Mouse (Mus musculus) retina, postnatal 7 days (tissue): ENCODE measurements around the gene Supt6.

Source experiments
- DNase-seq: peaks from one replicate; pipeline ENCODE4 v3.0.0-alpha.2; 2012; ENCODE audit warnings: low read depth, low spot score

Supt6 gene

DNA sequence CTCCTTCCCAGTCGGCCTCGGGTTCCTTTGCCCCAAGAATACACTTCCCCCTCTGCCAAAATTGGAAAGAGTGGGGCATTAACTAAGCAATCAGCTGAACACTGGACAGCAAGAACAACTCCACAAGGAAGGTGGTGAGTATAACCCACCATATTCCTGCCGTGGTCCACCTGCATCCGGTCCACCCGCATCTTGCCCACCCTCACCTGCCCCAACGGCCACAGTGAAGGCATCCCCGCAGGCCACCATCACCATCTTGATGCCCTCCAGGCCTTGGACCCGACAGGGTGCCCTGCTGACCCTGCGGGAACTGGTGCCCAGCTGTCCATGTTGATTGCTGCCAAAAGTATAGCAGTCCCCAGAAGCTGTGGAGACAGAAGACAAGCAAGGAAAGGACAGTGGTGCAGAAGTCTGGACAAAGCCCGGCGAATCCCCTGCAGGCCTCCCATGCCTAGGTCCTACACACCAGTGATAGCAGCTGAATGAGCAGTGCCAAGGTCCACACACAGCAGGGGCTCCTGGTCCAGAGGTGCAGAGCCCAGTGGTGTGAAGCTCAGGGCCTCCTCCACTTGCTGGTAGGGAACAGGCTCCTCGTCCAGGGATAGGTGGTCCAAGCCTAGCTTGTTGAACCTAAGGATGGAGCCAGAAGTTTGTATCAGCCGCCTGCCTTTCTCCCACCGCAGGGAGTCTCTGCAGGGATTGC, 78.4 kb downstream of the Supt6 start:
- no peak for DNase-seq

DNA sequence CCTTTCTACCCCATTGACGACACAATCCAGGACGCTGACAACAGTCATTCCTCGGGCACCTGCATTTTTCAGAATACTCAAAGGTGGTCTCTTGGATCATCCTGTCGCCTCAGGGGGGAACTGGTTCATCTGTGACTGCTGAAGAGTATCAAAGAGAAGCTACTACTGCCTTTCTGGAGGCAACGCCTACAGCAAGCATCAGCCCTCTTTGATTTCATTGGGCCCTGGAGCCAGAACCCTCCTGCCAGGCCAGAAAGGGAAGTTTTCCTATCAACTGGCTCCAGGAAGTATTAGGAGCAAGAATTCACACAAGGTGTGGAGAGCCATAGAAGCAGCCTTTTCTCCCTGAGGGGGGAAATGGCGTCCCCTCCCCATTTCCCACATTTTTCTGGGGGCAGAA, 79.1 kb downstream of the Supt6 start:
- no peak for DNase-seq

DNA sequence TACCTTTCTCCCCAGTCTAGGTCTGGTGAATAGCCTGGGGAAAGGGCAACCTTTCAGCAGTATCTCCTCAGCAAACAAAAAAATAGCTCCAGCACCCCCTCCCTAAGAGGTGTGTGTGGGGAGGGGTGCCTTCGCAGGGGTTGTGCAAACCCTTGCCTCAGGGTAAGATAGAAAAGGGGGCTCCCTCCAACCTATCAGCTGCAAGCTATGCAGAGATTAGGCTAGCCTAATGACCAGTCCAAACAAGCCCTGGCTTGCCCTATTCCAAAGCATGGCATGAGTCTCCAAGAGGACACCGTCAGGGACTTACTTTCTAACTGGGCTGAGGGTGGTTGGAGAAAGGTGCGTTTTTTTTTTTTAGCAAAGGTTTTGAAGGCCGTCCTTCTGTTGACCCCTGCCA, 79.6 kb downstream of the Supt6 start:
- no peak for DNase-seq

DNA sequence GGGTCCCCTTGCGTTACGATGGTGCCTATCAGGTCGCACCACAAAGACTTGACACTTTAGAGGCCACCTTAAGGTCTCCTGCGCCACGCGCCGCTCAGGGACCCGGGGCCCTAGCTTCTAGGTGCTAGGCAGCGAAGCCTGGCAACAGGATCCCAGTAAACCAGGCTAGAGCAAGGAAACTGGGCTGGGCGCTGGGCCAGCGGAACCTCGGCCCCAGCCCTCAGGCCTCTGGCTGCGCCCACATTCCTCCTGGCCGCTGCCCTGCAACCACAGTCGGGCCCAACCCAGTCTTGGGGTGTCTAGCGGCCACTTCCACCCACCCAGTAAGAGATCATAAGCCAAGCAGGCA, 80.1 kb downstream of the Supt6 start:
- no peak for DNase-seq

DNA sequence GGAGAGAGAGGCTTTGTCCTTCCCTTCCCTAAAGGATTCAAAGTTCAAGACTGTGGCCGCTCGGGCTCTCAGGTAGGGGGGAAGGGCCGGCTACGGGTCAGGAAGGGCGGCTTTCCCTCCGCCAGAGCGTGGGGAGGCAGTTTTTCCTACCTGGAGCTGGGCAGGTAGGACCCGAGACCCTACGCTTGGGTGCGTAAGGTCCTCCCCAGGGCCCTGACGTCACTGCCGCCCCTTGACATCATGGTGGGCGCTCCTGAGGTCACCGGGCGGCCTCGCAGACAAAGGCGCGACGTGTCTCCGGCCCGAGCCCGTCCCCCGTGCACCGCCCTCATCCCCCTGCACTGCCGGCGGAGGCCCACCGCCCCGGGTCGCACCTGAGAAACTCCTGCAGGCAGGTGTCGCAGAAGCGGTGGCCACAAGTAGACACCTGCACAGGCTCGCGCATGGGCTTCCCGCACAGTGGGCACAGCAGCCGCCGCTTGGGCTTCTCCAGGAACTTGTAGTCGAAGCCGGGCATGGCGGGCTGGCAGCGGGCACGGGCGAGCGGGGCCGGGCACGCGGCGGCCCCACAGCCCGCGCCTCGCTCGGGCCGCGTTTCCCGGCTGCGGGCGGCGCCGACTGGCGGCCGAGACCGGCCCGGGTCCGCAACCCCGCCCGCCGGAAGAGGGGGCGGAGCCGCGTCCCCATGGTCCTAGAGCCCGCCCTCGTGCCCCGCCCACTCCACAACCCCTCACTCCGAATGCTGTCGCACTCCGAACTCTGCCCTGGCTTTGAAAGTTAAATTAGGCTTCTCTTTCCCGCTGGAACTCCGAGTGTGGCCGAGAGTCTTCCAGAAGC, 80.6 kb downstream of the Supt6 start, which contains the start of gene Traf4:
Traf4 (minus strand) TSS at position 666 of the 837 bp plus-strand sequence.
- peak; percentile 66 for DNase-seq

DNA sequence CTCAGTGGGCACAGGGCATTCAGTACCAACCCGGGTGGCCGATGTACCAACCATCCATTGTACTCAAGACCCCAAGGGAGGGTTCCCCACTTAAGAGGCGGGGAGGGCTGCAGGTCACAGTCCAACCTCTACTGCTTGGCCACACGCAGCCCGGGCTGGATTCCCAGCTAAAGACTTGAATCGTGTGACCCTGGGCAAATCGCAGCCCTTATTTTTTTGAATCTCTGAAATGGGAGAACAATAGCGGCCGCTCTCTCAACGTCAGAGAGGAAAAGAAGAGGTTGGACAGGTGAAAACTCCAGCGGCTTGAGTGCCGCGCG, 81.2 kb downstream of the Supt6 start:
- DNase-seq, result no peak

DNA sequence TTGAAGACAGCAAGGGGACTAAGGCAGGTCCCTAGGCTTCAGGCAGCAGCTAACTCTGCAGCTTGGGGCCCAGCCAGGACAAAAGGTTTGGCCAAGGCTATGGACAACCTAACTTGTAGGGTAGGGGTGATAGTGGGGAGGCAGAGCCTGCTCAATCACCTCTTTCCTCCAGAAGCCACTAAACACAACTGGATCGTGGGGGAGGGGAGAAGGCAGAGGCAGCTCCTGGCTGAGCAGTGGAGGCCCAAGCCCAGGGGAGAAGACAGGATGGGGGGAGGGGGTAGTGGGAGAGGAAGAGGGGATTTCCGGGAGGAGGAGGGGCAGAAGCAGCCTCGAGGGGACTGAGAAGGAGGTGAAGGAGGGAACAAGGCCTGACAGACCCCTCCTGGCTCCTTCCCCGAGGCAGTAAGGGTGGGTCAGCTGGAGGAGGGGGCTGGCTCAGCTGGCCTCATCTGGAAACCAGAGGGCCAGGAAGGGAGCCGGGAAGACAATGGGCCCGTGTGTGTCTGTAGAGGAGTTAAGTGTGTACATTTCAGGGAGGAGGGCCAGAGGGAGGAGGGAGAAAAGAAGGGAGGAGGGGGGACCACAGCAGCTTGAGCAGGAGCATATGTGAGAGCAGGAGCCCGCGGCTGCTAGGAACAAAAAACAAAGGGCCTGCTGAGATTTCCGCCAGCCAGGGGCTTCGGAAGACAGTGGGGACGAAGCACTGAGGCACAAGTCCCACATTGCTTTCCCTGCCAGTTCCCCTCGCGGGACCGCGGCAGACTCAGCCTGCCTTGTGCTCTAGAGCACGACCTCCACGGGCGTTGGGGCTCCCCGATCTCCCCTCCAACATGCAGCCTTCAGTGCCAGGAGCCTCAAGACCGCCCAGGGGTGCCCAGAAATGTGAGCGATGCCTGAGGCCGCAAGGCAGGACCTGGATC, 81.8 kb downstream of the Supt6 start:
- no peak for DNase-seq

DNA sequence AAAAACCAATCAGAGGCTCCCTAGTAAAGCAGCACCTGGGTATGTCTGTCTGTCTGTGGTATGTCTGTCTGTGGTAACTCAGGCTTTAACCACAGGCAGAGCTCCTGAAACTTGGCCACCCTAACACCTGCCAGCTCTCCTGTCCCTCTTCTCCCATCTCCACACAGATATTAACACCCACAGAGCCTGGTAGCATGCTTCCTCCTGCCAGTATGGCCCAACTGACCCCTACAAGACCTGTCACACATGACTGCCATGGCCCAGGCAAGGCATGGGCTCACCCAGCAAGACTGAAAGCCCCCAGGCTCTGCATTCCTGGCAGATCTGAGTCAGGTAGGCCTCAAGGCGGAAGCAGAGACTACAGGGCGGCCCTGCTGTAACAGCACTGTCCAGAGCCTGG, 82.7 kb downstream of the Supt6 start:
- no peak for DNase-seq

DNA sequence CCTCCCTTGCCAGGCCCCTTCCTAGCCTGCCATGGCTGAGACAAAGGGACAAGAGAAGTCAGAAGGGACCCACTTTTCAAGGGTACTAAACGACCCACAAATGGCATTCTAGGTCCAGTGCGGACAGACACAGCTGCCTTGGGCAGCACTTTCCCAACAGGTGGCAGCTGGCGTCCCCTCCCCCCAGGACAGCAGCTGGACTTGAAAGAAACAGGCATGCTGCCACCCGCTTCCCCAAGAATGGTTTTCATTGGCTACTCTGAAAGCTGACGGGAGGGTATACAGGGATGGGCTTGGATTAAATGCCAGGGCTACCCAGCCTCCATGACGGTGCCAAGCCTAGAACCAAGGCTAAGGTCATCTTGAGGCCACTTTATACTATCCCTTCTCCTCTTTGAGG, 83.3 kb downstream of the Supt6 start:
- no peak for DNase-seq

DNA sequence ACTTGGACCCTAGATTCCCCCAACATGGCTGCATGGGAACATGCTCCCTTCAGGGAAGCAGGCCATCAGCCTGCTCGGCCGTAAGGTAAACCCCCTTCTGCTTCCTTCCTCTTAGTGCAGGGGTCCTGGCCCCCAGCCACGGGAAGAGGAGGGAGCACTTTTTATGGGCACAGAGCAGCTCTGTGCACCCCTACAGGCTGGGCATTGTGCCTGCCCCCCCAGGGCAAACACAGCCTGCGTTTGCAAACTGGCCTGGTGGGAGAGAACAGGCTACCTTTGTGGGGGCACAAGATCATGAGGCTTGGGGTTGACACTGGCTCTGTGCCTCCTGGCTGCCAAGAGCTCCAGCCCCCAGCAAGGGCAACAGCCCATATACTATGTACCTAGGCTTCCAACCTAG, 83.8 kb downstream of the Supt6 start:
- DNase-seq, result no peak

DNA sequence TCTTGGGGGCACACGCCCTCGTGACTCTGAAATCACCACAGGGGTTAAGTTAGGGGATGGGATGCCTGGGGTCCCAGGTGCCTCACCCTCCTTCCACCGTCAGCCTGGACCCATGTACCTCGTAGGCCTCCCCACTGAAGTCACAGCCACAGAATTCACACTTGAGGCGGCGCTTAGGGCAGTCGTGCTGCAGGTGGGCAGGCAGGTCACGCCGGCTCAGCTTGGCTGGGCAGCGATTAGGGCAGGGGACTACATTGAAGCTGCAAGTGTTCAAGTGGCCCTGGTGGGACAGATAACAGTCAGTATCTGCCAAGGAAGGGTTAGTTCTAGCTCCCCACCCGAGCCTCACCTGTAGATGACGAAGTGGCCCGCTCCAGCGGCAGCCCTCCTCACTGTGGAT, 84.6 kb downstream of the Supt6 start:
- no peak for DNase-seq

DNA sequence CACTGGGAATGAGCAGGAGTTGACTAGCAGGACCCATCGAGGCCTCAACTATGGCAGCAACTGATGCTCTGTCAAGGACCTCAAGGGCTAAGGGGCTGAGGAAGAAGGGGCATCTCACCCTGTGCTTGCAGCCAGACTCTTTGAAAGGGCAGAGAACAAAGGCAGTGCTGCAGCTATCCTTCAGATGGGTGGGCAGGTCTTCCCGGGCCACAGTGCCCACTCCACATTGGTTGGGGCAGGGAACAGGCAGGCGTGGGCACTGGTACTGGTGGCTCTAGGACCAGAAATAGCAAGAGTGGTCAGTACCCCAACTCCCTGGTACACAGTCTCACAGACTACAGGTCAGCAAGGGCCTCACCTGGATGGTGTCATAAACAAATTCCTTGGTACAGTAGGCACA, 85.1 kb downstream of the Supt6 start:
- DNase-seq, result no peak

DNA sequence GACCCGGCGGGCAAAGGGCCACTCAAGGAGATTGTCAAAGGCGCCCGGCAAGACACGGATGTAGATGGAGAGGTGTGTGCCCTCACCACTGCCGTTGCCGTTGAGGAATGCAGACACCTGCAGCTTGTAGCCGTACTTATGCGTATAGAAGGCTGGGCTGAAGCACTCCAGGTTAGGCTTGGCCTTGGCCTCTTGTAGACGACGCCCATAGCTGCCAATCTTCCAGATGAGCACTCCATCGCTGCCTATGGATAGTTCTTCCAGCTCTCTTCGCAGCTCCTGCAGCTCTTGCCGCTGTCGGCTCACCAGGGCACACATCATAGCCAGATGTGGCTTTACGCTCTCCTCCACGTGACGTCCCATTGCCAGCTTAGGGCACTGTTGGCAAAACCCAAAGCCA, 85.6 kb downstream of the Supt6 start:
- DNase-seq, result no peak

DNA sequence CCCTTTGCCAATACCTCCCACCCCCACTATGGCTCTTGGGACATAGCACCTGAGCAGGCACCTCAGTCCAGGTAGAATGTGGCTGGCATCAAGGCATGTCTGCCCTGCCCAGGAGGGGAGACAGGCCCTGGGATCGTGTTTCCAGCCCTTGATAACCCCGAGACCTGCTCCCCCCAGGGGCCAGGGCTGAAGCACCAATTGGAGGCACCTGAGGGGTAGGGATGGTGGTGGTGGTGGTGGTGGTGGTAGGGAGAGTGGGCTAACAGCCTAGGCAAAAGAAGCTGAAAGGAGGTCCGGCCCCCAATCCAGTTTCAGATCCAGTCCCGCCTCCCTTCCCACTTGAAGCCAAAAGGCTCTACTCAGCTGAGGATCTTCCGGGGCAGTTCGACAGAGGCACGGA, 86.2 kb downstream of the Supt6 start:
- DNase-seq, result no peak

DNA sequence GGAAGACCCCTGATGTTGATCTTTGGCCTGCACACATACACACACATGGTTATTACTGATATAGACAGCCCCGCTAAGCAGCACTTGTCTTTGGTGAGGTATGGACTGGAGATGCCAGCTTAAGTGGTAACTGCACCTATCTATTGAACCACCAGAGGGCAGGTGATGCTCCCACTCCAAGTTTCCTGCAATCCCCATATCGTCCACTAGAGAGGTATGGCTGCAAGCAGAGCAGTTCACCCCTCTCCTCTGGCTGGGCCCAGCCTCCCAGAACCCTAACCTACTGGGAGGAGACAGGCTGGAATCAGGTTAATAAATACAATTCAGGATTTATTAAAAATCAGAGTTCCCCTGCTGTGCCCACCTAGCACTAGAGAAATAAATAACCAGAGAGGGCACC, 86.7 kb downstream of the Supt6 start:
- DNase-seq, result peak; percentile 79
